Mouse (Mus musculus) forebrain, embryonic 14.5 days (tissue): ENCODE data around the gene Mllt6. TPM values are rescaled to one million over a fixed set of nuclear protein-coding genes. Genes with fewer than 3 reads are reported as not detected.

Source experiments
- ATAC-seq: fragments of 200-750 bp; cut with Nextera tagmentation; 2 replicates; pipeline ENCODE4 v1.8.0; 2017; ENCODE audit warnings: mild to moderate bottlenecking, moderate library complexity
- DNase-seq: peaks from one replicate; pipeline ENCODE4 v3.0.0-alpha.2; 2015; ENCODE audit warnings: low spot score
- H3K27ac ChIP-seq: fragments of 300-500 bp; sonication (generic); 2 replicates; pipeline ENCODE4 v1.5.1; 2014; ENCODE audit warnings: low read depth, mild to moderate bottlenecking, control low read depth, low read length, moderate library complexity
- H3K27me3 ChIP-seq: fragments of 300-500 bp; sonication (generic); replicated peaks from 2 replicates; pipeline ENCODE4 v1.6.1; 2014; ENCODE audit warnings: low read length, control low read depth, mixed read lengths; ENCODE audit not compliant: control insufficient read depth, insufficient read depth
- H3K36me3 ChIP-seq: fragments of 300-500 bp; sonication (generic); 2 replicates; pipeline ENCODE4 v1.6.1; 2014; ENCODE audit warnings: low read length, control low read depth; ENCODE audit not compliant: control insufficient read depth, insufficient read depth
- H3K4me1 ChIP-seq: fragments of 300-500 bp; sonication (generic); 2 replicates; pipeline ENCODE4 v1.6.1; 2014; ENCODE audit warnings: antibody characterized with exemption, low read length, control low read depth; ENCODE audit not compliant: control insufficient read depth, insufficient read depth
- H3K4me2 ChIP-seq: fragments of 300-500 bp; sonication (generic); 2 replicates; pipeline ENCODE4 v1.6.1; 2014; ENCODE audit warnings: mild to moderate bottlenecking, control low read depth, low read length
- H3K4me3 ChIP-seq: fragments of 300-500 bp; sonication (generic); 2 replicates; pipeline ENCODE4 v1.5.1; 2014; ENCODE audit warnings: low read depth, low read length, control low read depth
- H3K9ac ChIP-seq: fragments of 300-500 bp; sonication (generic); 2 replicates; pipeline ENCODE4 v1.6.1; 2014; ENCODE audit warnings: mild to moderate bottlenecking, low read length, control low read depth, moderate library complexity
- H3K9me3 ChIP-seq: fragments of 300-500 bp; sonication (generic); replicated peaks from 2 replicates; pipeline ENCODE4 v1.6.1; 2016; ENCODE audit warnings: low read length, control low read depth, mixed read lengths; ENCODE audit not compliant: control insufficient read depth
- WGBS: fragments of 180-500 bp; shearing (Covaris S2); extraction: QIAGEN DNeasy Blood & Tissue Kit; methylation state at CpG from one replicate; pipeline ENCODE4 v1.1.7; 2014; 5-methylcytosine and 5-hydroxymethylcytosine counted together
- polyA plus RNA-seq: library from polyadenylated mRNA; unstranded; fragments of >200 nt; fragmentation: Nextera tagmentation; extraction: Ambion mirVana; gene quantifications from 2 replicates; pipeline ENCODE4 v1.2.1, GENCODE M21; 2014

Mllt6 gene
- polyA plus RNA-seq, 1 experiment from 2014 or later: 5.0 TPM

DNA sequence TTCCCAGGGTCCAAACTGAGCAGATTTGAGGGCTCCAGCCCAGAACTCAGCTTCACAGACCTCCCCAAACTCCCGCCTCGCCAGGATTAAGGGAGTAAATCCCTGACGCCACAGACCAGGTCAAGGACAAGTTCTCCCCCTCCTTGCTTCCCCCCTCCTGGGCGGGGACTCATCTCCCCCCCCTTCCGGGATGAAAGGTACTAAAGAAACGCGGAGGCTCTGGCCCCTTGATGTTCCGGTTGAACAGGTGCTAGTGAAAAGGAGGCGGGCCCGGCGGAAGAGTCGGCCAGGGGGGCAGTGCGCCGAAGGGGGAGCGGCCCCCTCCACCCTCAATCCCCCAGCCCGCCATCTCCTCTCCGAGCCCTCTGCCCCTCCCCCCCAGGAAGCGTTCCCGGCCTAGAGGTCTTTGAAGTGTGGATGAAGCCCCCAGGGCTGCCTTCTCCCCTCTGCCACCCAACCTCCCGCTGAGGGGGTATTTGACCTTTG, 1.5 kb upstream of the Mllt6 start:
- no peak overlapping the region; the same call in 1 of the 2 replicates for H3K9ac ChIP-seq
- peaks cover 6% of the 10 kb centered on the region for H3K36me3 ChIP-seq
- peak overlapping the region; percentile 17 for H3K4me3 ChIP-seq
- H3K27ac ChIP-seq: no peak overlapping the region
- WGBS: 1% methylated on average over 20 of the region's 20 CpGs
- ATAC-seq (no peak), DNase-seq (no peak)
- no peaks in the 10 kb centered on the region for H3K9me3 ChIP-seq
- H3K27me3 ChIP-seq: peaks cover 17% of the 10 kb centered on the region
- peaks cover 27% of the 10 kb centered on the region for H3K4me1 ChIP-seq
- H3K4me2 ChIP-seq: peak overlapping the region; percentile 79

DNA sequence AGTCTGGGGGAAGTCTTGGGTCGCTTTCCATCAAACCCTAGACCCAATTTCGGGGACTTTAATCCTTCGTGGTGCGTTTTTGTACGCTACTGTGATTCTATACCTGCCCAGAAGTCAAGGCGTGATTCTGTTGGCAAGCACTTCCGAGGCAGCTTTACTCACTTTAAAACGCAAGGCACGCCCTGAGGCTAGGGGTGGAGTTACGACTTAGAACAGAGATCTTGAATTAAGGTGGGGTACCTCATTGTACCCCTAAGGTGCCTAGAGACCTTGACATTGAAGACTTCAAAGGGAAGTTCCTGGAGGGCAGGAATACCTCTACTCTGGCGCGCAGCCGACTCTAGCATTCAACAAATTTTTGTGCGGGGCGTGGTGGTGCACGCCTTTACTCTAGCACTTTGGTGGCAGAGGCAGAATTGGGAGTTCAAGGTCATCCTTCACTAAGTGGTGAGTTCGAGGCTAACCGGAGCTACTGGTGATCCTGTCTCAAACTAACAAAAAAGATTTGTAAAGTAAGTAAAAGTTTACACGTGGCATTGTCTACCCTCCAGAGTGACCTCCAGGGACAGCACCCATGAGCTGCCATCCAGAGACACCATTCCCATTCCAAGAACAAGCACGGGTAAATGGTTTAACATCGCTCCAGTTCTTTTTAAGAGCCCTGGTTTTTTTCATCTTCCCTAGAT, 864 bp upstream of the Mllt6 start:
- Histone ChIP-seq H3K9ac (peak overlapping the region; percentile 89; the same call in 1 of the 2 replicates), H3K9me3 (no peaks in the 10 kb centered on the region), H3K4me3 (peak overlapping the region; percentile 69), H3K27me3 (peaks cover 17% of the 10 kb centered on the region), H3K36me3 (peaks cover 12% of the 10 kb centered on the region), H3K27ac (no peak overlapping the region), H3K4me1 (peaks cover 27% of the 10 kb centered on the region), H3K4me2 (peak overlapping the region; percentile 79)
- 3% methylated on average over 21 of the region's 21 CpGs for WGBS
- no peak for DNase-seq
- ATAC-seq: no peak

DNA sequence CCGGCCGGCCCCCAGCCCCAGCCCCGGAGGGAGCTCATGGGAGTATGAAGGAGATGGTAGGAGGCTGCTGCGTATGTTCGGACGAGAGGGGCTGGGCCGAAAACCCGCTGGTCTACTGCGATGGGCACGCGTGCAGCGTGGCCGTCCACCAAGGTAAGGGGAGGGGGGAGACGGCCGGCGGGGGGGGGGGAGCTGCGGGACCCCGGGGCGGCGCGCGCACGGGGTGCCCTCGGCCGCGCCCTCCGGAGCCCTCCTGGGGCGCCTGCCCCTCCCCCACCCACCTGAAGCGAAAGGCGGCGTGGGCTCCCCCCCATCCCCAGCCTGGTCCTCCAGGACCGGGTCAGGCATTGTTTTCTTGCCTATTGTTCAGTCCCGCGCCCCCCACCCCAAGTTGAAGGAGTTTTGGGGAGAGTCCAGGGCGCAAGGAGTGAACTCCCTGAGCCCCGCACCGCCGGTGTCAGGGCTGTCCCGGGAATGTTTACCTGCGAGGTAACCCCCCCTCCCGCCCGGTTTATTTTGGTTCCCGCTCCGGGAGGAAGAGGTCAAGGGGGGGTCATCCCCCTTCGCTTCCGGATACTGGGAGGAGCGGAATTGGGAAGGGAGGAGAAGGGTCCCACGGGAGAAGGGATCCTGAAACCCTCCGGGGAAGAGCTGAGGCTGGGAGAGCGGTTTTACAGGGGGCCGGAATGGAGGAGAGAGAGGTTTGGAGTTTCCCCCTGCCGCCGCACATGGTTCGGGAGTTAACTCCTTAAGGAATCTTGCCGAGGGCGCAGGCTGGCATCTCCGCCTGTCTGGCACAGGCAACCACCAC, 519 bp downstream of the Mllt6 start:
- peak overlapping the region; percentile 79 for H3K4me2 ChIP-seq
- ATAC-seq: peak; percentile 32
- H3K27ac ChIP-seq: peak overlapping the region; percentile 82
- H3K36me3 ChIP-seq: peaks cover 21% of the 10 kb centered on the region
- peak overlapping the region; percentile 69 for H3K4me3 ChIP-seq
- H3K27me3 ChIP-seq: peaks cover 17% of the 10 kb centered on the region
- WGBS: under 1% methylated on average over 31 of the region's 57 CpGs
- no peaks in the 10 kb centered on the region for H3K9me3 ChIP-seq
- DNase-seq: peak; percentile 73
- peak overlapping the region; percentile 89 for H3K9ac ChIP-seq
- H3K4me1 ChIP-seq: peaks cover 27% of the 10 kb centered on the region

DNA sequence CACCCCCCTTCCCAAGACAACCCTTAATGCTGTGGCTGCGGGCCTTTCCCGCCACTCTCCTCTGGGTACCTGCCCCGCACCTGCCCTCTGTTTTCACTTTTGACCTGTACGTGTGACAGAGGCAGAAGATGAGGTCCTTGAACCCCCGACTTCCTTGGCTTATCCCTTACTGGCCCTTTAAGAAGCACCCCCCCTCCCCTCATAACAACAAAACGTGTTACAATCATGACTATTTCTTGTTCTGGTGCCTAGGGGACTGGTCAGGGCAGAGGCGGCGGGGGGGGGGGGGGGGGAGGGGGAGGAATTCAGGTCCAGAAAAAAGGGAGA, 1.1 kb downstream of the Mllt6 start:
- Histone ChIP-seq H3K36me3 (peaks cover 27% of the 10 kb centered on the region), H3K9ac (peak overlapping the region; percentile 89), H3K27ac (peak overlapping the region; percentile 82; the same call in 1 of the 2 replicates), H3K4me3 (peak overlapping the region; percentile 69), H3K9me3 (no peaks in the 10 kb centered on the region), H3K4me2 (peak overlapping the region; percentile 79), H3K27me3 (peaks cover 17% of the 10 kb centered on the region), H3K4me1 (peaks cover 33% of the 10 kb centered on the region)
- WGBS: 1% methylated on average over 6 of the region's 8 CpGs
- no peak for DNase-seq
- no peak for ATAC-seq

DNA sequence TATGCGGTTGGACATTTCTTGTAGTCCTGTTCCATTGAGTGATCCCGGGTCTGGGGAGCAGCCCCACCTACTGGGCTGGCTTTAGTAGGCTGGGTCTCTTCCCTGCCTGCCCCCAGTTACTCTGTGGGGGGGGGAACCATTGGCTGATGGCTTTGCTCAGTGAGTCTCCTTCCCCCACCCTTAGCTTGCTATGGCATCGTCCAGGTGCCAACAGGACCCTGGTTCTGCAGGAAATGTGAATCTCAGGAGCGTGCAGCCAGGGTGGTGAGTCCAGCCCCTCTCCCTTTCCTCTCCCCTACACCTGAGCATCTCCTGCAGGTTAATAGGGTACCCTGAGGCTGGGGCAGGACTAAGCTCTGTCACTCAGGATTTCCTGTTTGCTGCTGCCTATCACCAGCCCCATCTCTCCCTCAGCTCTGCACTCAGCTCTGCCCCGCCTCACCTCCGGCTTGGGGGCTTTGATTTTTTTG, 1.6 kb downstream of the Mllt6 start:
- no peak overlapping the region for H3K27ac ChIP-seq
- ATAC-seq (no peak), DNase-seq (no peak)
- peak overlapping the region; percentile 79 for H3K4me2 ChIP-seq
- H3K36me3 ChIP-seq: peaks cover 32% of the 10 kb centered on the region
- peaks cover 34% of the 10 kb centered on the region for H3K4me1 ChIP-seq
- H3K27me3 ChIP-seq: peaks cover 17% of the 10 kb centered on the region
- peak overlapping the region; percentile 69 for H3K4me3 ChIP-seq
- WGBS: 17% methylated on average over 6 of the region's 6 CpGs
- H3K9me3 ChIP-seq: no peaks in the 10 kb centered on the region
- peak overlapping the region; percentile 89; the same call in 1 of the 2 replicates for H3K9ac ChIP-seq

DNA sequence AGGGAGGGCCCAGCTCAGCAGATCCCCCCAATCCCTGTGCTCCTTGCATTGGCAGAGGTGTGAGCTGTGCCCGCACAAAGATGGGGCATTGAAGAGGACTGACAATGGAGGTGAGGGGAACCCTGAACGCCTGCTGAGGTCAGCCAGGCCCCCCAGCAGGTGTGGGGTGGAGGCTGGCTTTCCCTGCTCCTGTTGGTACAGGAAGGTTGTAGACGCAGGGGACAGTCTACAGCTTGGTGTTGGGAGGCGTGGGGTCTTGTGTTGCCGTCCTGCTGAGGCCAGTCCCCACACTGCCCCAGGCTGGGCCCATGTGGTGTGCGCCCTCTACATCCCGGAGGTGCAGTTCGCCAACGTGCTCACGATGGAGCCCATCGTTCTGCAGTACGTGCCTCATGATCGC, 2.2 kb downstream of the Mllt6 start:
- WGBS: 91% methylated on average over 13 of the region's 13 CpGs
- H3K4me1 ChIP-seq: peaks cover 37% of the 10 kb centered on the region
- H3K27me3 ChIP-seq: peaks cover 17% of the 10 kb centered on the region
- no peak overlapping the region for H3K4me3 ChIP-seq
- no peak overlapping the region for H3K9ac ChIP-seq
- H3K36me3 ChIP-seq: peaks cover 38% of the 10 kb centered on the region
- H3K9me3 ChIP-seq: no peaks in the 10 kb centered on the region
- H3K4me2 ChIP-seq: peak overlapping the region; percentile 79; the same call in 1 of the 2 replicates
- ATAC-seq (no peak), DNase-seq (no peak)
- H3K27ac ChIP-seq: no peak overlapping the region

DNA sequence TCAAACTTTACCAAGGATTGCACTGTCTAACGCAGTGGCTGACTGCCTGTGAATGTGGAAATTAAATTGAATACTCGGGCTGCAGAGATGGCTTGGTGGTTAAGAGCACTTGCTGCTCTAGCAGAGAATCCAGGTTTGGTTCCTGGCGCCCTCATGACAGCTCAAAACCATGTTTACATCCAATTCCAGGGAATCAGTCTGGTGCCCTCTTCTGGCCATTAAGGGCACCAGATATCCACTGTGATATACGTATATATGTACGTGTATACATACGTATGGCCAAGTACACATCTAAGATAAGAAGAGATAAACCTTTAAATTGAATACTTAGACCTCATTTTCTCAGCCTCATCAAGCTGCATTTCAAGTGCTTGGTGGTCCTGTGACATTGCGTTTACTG, 3.0 kb downstream of the Mllt6 start:
- no peak overlapping the region for H3K4me2 ChIP-seq
- no peak for DNase-seq
- H3K36me3 ChIP-seq: peaks cover 46% of the 10 kb centered on the region
- H3K4me3 ChIP-seq: no peak overlapping the region
- H3K4me1 ChIP-seq: peaks cover 35% of the 10 kb centered on the region
- ATAC-seq: no peak
- H3K27me3 ChIP-seq: peaks cover 13% of the 10 kb centered on the region
- WGBS: 92% methylated on average over 7 of the region's 7 CpGs
- H3K9me3 ChIP-seq: no peaks in the 10 kb centered on the region
- H3K27ac ChIP-seq: no peak overlapping the region
- no peak overlapping the region for H3K9ac ChIP-seq

DNA sequence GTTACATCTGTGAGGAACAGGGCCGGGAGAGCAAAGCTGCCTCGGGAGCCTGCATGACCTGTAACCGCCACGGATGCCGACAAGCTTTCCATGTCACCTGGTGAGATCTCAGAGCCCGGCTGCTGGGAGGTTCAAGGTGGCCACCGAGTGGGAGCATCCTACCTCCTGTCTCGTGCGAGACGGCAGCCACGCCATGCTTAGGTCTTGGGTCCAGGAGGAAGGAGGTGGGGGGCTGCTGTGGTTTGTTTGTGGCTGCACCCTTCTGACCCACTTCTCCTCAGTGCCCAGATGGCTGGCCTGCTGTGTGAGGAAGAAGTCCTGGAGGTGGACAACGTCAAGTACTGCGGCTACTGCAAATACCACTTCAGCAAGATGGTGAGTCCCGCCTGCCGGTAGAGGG, 3.6 kb downstream of the Mllt6 start:
- peaks cover 52% of the 10 kb centered on the region for H3K36me3 ChIP-seq
- peaks cover 30% of the 10 kb centered on the region for H3K4me1 ChIP-seq
- no peak for DNase-seq
- no peak for ATAC-seq
- WGBS: 95% methylated on average over 15 of the region's 15 CpGs
- H3K4me2 ChIP-seq: no peak overlapping the region
- no peak overlapping the region for H3K27ac ChIP-seq
- no peak overlapping the region for H3K9ac ChIP-seq
- H3K9me3 ChIP-seq: no peaks in the 10 kb centered on the region
- H3K4me3 ChIP-seq: no peak overlapping the region
- H3K27me3 ChIP-seq: peaks cover 7% of the 10 kb centered on the region

DNA sequence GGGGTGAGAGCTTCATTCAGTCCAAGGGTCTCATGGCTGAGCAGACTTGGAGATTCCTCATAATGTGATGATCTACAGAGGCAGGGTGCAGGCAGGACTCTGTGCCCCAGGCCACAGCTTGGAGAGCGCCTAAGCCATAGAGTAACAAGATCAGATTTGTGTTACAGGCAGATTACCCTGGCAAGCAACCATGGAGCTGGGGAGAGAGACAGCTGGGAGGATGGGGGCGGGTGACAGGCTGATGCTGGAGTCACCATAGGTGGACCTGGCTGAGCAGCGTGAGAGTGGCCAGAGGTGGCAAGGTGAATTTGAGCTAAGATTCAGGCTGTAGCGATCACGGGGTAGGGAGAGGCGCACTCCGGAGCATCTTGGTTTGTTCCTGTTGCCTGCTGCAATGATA, 4.9 kb downstream of the Mllt6 start:
- no peak overlapping the region for H3K9ac ChIP-seq
- no peaks in the 10 kb centered on the region for H3K9me3 ChIP-seq
- H3K36me3 ChIP-seq: peaks cover 65% of the 10 kb centered on the region
- ATAC-seq (no peak), DNase-seq (no peak)
- H3K4me2 ChIP-seq: no peak overlapping the region
- peaks cover 21% of the 10 kb centered on the region for H3K4me1 ChIP-seq
- WGBS: 93% methylated on average over 7 of the region's 7 CpGs
- H3K27ac ChIP-seq: no peak overlapping the region
- H3K4me3 ChIP-seq: no peak overlapping the region
- no peaks in the 10 kb centered on the region for H3K27me3 ChIP-seq
